Mouse (Mus musculus) hindbrain, postnatal 0 days (tissue): ENCODE results near the gene Dbp. TPM values are rescaled to one million over a fixed set of nuclear protein-coding genes. Genes with fewer than 3 reads are reported as not detected.

ENCODE experiments used
- ATAC-seq: fragments of 200-750 bp; cut with Nextera tagmentation; 2 replicates; pipeline ENCODE4 v1.8.0; 2017; ENCODE audit warnings: mild to moderate bottlenecking, moderate TSS enrichment, moderate library complexity
- DNase-seq: peaks from one replicate; pipeline ENCODE4 v3.0.0-alpha.2; 2015; ENCODE audit warnings: low spot score
- H3K27ac ChIP-seq: fragments of 300-500 bp; sonication (generic); 2 replicates; pipeline ENCODE4 v1.5.1; 2014; ENCODE audit warnings: mild to moderate bottlenecking
- H3K27me3 ChIP-seq: fragments of 300-500 bp; sonication (generic); 2 replicates; pipeline ENCODE4 v1.6.1; 2014; ENCODE audit warnings: low read length, mixed read lengths; ENCODE audit not compliant: insufficient read depth
- H3K36me3 ChIP-seq: fragments of 300-500 bp; sonication (generic); 2 replicates; pipeline ENCODE4 v1.6.1; 2014; ENCODE audit warnings: low read length, mixed read lengths; ENCODE audit not compliant: insufficient read depth
- H3K4me1 ChIP-seq: fragments of 300-500 bp; sonication (generic); 2 replicates; pipeline ENCODE4 v1.6.1; 2014; ENCODE audit warnings: antibody characterized with exemption, low read length, mixed read lengths; ENCODE audit not compliant: insufficient read depth
- H3K4me2 ChIP-seq: fragments of 300-500 bp; sonication (generic); 2 replicates; pipeline ENCODE4 v1.6.1; 2014; ENCODE audit warnings: low read depth, mild to moderate bottlenecking, low read length, moderate library complexity, mixed read lengths
- H3K4me3 ChIP-seq: fragments of 300-500 bp; sonication (generic); 2 replicates; pipeline ENCODE4 v1.5.1; 2014; ENCODE audit warnings: low read length
- H3K9ac ChIP-seq: fragments of 300-500 bp; sonication (generic); replicated peaks from 2 replicates; pipeline ENCODE4 v1.6.1; 2014; ENCODE audit warnings: mild to moderate bottlenecking, low read length, moderate library complexity, mixed read lengths
- H3K9me3 ChIP-seq: fragments of 300-500 bp; sonication (generic); 2 replicates; pipeline ENCODE4 v1.6.1; 2016; ENCODE audit warnings: low read length, mixed read lengths
- CTCF ChIP-seq: IDR thresholded peaks from 2 replicates; pipeline ENCODE4 v1.5.1; 2016; ENCODE audit warnings: antibody characterized with exemption, control low read depth, low read depth
- WGBS: fragments of 180-500 bp; shearing (Covaris S2); extraction: QIAGEN DNeasy Blood & Tissue Kit; methylation state at CpG from one replicate; pipeline ENCODE4 v1.1.7; 2014; 5-methylcytosine and 5-hydroxymethylcytosine counted together
- polyA plus RNA-seq: library from polyadenylated mRNA; unstranded; fragments of >200 nt; fragmentation: Nextera tagmentation; extraction: Ambion mirVana; gene quantifications from 2 replicates; pipeline ENCODE4 v1.2.1, GENCODE M21; 2015
- total RNA-seq: library from RNA; depleted of rRNA; stranded (reverse); fragments of >200 nt; gene quantifications from 2 replicates; pipeline ENCODE4 v1.2.3, GENCODE M21; 2014

Gene Dbp
- total and polyA plus RNA-seq, 2 experiments from 2014 or later = 4.6 to 12.2 TPM

GRCm38 (mm10) chr7:45739820-45740219 lies 34.9 kb downstream of the Dbp start:
- Histone ChIP-seq H3K4me3 (no peak overlapping the region), H3K9me3 (no peaks in the 10 kb centered on the region), H3K36me3 (no peaks in the 10 kb centered on the region), H3K9ac (no peak overlapping the region), H3K4me2 (no peak overlapping the region), H3K27ac (no peak overlapping the region), H3K4me1 (no peaks in the 10 kb centered on the region), H3K27me3 (no peaks in the 10 kb centered on the region)
- no peak for TF ChIP-seq CTCF
- no peak for ATAC-seq
- 69% methylated on average over 10 of the region's 10 CpGs for WGBS
- DNase-seq = no peak

- TF ChIP-seq CTCF = no peak
- WGBS = 87% methylated on average over 12 of the region's 12 CpGs
- no peaks in the 10 kb centered on the region for H3K36me3 ChIP-seq
- H3K27me3 ChIP-seq = no peaks in the 10 kb centered on the region
- no peak overlapping the region for H3K27ac ChIP-seq
- DNase-seq (no peak), ATAC-seq (no peak)
- no peaks in the 10 kb centered on the region for H3K4me1 ChIP-seq
- H3K9me3 ChIP-seq = no peaks in the 10 kb centered on the region
- no peak overlapping the region for H3K9ac ChIP-seq
- no peak overlapping the region for H3K4me3 ChIP-seq
- H3K4me2 ChIP-seq = no peak overlapping the region
Observed at GRCm38 (mm10) chr7:45741308-45741707, 36.4 kb downstream of the Dbp start.

- Histone ChIP-seq H3K9ac (0 out of 2 replicates have a peak overlapping the region, but pooled peaks have one; percentile 3), H3K36me3 (no peaks in the 10 kb centered on the region), H3K27ac (no peak overlapping the region), H3K27me3 (no peaks in the 10 kb centered on the region), H3K9me3 (no peaks in the 10 kb centered on the region), H3K4me3 (no peak overlapping the region), H3K4me2 (peak overlapping the region; percentile 23; the same call in 1 of the 2 replicates), H3K4me1 (no peaks in the 10 kb centered on the region)
- 43% methylated on average over 11 of the region's 11 CpGs for WGBS
- DNase-seq = no peak
- ATAC-seq = no peak
- no peak for TF ChIP-seq CTCF
Observed at GRCm38 (mm10) chr7:45741777-45742176, 36.9 kb downstream of the Dbp start.

GRCm38 (mm10) chr7:45742338-45742737 lies 37.5 kb downstream of the Dbp start:
- peak; percentile 55 for TF ChIP-seq CTCF

GRCm38 (mm10) chr7:45744387-45744786 lies 39.5 kb downstream of the Dbp start:
- no peaks in the 10 kb centered on the region for H3K4me1 ChIP-seq
- no peak overlapping the region for H3K27ac ChIP-seq
- peak; percentile 89 for DNase-seq
- no peak overlapping the region for H3K9ac ChIP-seq
- 44% methylated on average over 2 of the region's 2 CpGs for WGBS
- peak; percentile 46; the same call in 1 of the 2 replicates for ATAC-seq
- H3K36me3 ChIP-seq = no peaks in the 10 kb centered on the region
- no peak for TF ChIP-seq CTCF
- no peak overlapping the region for H3K4me2 ChIP-seq
- H3K9me3 ChIP-seq = no peaks in the 10 kb centered on the region
- no peak overlapping the region for H3K4me3 ChIP-seq
- no peaks in the 10 kb centered on the region for H3K27me3 ChIP-seq

More at GRCm38 (mm10) chr7:45742338-45742737, 37.5 kb downstream of the Dbp start:
- H3K36me3 ChIP-seq = no peaks in the 10 kb centered on the region
- 0 out of 2 replicates have a peak overlapping the region, but pooled peaks have one; percentile 3 for H3K9ac ChIP-seq
- H3K27ac ChIP-seq = no peak overlapping the region
- ATAC-seq (peak; percentile 30; the same call in 1 of the 2 replicates), DNase-seq (peak; percentile 37)
- 42% methylated on average over 19 of the region's 19 CpGs for WGBS
- H3K27me3 ChIP-seq = no peaks in the 10 kb centered on the region
- peak overlapping the region; percentile 23; the same call in 1 of the 2 replicates for H3K4me2 ChIP-seq
- no peaks in the 10 kb centered on the region for H3K4me1 ChIP-seq
- H3K4me3 ChIP-seq = no peak overlapping the region
- H3K9me3 ChIP-seq = no peaks in the 10 kb centered on the region

- Histone ChIP-seq H3K27ac (no peak overlapping the region), H3K4me2 (no peak overlapping the region), H3K36me3 (no peaks in the 10 kb centered on the region), H3K4me3 (no peak overlapping the region), H3K27me3 (no peaks in the 10 kb centered on the region), H3K4me1 (no peaks in the 10 kb centered on the region), H3K9me3 (no peaks in the 10 kb centered on the region), H3K9ac (no peak overlapping the region)
- DNase-seq (no peak), ATAC-seq (no peak)
- TF ChIP-seq CTCF = peak; percentile 54
- 67% methylated on average over 6 of the region's 6 CpGs for WGBS
Observed at GRCm38 (mm10) chr7:45746518-45746917, 41.6 kb downstream of the Dbp start.

GRCm38 (mm10) chr7:45747450-45747849 lies 42.6 kb downstream of the Dbp start:
- no peak for TF ChIP-seq CTCF
- no peak for ATAC-seq
- no peak overlapping the region for H3K9ac ChIP-seq
- no peak overlapping the region for H3K4me2 ChIP-seq
- no peak overlapping the region for H3K4me3 ChIP-seq
- WGBS = 89% methylated on average over 5 of the region's 5 CpGs
- no peak overlapping the region for H3K27ac ChIP-seq
- no peaks in the 10 kb centered on the region for H3K27me3 ChIP-seq
- H3K9me3 ChIP-seq = no peaks in the 10 kb centered on the region
- no peak for DNase-seq
- no peaks in the 10 kb centered on the region for H3K36me3 ChIP-seq
- no peaks in the 10 kb centered on the region for H3K4me1 ChIP-seq
